Mouse (Mus musculus) E14TG2a.4 (cell line): Measurements from ENCODE around the gene Anp32e.

ENCODE experiments used
- CTCF ChIP-seq: conservative IDR thresholded peaks from 2 replicates; pipeline ENCODE4 v1.5.1; 2014; ENCODE audit warnings: low read length
- NANOG ChIP-seq: IDR thresholded peaks from 2 replicates; pipeline ENCODE4 v1.6.1; 2014; ENCODE audit warnings: borderline replicate concordance, low read length, mixed read lengths

GRCm38 (mm10) chr3:95903753-95904502 lies 25.1 kb upstream of the Anp32e start:
- no peak for TF ChIP-seq CTCF
- TF ChIP-seq NANOG: no peak
